Mouse (Mus musculus) cerebellum, postnatal 36 days (tissue): ENCODE results near the gene Olfr1493-ps1.

Source experiments
- DNase-seq, 2 experiments: peaks; one replicate each; pipeline ENCODE4 v3.0.0; 2021 to 2022; ENCODE audit warnings: mixed read lengths in 2 of 2

Olfr1493-ps1 gene

DNA sequence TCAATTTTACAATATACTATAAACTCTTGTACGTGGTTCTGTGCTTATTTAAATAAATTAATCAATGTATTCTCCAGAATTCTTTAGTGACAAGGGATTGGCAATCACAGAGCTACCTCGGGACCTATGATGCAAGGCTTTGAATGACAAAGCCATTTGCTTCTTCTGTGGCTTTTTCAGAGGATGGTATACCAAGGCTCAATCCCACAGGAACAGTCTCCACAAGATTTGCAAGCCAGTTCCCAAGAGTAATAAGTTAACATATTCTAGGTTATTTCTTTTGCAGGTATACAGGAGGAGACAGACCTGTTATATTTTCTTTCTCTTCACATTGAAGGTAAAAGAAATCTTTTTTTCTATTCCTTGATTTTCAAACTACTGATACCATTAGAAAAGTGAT is at the start of gene Olfr1493-ps1:
TSS of gene Olfr1493-ps1 (plus strand) at position 301 of the 400 bp plus-strand sequence.
- DNase-seq = no peak

DNA sequence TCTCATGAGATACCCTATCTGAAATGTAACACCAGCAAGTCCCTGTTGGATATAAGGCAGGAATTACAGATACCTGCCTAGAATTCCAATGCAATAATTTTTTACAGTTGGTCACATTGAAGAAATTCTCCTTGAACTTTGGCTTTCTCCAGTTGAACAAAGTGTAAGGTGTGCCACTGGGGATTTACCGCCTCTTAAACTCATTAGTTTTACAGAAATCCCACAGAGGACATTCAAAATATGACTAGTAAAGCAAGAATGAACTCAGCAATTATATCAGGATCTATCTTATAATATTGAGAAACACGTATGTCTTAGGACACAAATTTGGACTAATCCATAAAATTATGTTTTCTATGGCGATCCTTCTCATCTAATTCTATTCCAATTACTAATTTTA is 26.1 kb upstream of the Olfr1493-ps1 start, which contains the start of gene Olfr1491:
TSS of gene Olfr1491 (plus strand) at position 301 of the 400 bp plus-strand sequence.
- no peak for DNase-seq

DNA sequence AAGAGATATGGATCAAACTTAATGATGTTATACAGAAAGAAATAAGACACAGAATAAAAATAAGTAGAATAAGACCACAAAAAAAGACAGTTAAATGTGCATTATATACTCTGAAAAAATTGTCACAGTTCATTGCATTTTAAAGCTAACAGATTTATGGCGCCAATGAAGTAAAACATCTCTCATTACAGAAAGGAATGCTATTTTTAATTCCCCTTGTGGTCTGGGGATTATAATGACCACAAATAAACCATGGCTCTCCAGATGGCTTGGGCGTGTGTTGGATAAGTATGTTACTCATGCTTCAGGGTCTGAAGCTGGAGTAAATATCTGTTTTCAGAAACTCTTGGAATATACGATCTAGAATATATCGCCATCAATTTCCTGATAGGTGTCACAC is 16.4 kb downstream of the Olfr1493-ps1 start, which contains the start of gene Olfr1494:
TSS of gene Olfr1494 (plus strand) at position 301 of the 400 bp plus-strand sequence.
- DNase-seq = no peak

DNA sequence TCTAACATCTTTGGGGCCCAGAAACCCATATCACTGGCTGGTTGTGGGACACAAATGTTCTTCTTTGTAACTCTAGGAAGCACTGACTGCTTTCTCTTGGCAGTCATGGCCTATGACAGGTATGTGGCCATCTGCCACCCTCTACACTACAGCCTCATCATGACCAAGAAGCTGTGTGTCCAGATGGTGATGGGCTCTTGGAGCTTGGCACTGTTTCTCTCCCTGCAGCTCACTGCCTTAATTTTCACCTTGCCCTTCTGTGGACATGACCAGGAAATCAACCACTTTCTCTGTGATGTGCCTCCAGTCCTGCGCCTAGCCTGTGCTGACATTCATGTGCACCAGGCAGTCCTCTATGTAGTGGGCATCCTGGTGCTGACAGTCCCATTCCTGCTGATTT is 26.3 kb downstream of the Olfr1493-ps1 start:
- DNase-seq = peak; percentile 35 to 37

DNA sequence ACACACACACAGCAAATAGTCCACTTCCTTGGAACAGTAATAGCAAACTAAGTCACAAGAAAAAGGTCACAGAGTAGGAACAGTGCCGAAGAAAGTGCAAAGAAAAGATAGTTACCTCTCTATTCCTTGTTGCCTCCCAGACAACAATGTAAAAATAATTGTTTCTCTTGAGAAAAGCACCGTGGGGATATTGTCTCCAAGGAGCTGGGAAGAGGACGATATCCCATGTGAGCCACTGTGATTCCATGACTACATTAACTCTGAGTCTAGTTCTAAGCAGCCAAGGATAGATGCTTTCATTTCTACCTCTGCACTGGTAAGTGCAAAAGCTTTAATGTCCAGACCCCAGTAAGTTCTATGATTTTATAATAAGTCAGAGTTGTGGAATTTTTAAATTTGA is 41.2 kb downstream of the Olfr1493-ps1 start, which contains the start of gene Olfr1495:
TSS of gene Olfr1495 (plus strand) at position 301 of the 400 bp plus-strand sequence.
- DNase-seq = no peak

DNA sequence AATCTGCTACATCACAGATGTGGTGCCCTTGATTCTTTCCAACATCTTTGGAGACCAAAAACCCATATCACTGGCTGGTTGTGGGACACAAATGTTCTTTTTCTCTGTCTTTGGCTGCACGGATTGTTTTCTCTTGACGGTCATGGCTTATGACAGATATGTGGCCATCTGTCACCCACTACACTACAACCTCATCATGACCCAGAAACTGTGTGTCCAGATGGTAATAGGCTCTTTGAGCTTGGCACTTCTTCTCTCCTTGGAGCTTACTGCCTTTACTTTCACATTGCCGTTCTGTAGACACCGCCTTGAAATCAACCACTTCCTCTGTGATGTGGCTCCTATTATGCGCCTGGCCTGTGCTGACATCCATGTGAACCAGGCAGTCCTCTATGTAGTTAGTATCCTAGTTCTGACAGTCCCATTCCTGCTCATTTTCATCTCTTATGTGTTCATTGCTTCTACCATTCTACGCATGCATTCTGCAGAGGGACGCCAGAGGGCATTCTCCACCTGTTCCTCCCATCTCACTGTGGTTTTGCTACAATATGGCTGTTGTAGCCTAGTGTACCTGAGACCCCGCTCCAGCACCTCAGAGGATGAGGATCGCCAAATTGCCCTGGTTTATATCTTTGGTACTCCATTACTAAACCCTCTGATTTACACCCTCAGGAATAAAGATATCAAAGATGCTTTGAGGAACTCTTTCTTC is 45.6 kb downstream of the Olfr1493-ps1 start:
- peak; percentile 21 to 32 for DNase-seq

DNA sequence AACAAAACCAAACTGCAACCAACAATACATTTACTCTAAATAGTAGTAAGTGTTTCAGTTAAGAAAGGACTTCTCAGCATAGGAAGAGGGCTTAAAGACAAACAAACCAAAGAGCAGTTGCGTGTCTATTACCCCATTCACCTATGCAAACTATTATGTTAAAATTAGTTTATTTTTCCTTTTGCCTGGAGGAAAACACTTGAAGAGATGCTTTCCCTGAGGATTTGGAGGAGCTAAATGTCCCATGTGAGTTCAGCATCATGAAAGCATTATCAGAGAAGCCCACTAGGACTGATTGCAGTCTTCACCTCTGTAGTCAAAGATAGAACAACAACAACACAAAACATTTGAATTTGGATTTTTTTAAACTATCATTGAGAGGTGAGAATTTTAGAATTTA is 54.5 kb downstream of the Olfr1493-ps1 start, which contains the start of gene Olfr1496:
TSS of gene Olfr1496 (plus strand) at position 301 of the 400 bp plus-strand sequence.
- DNase-seq = no peak
